Mouse (Mus musculus) heart, postnatal 4 days (tissue): Measurements from ENCODE around the gene Slc7a6. TPM values are rescaled to one million over a fixed set of nuclear protein-coding genes. Genes with fewer than 3 reads are reported as not detected.
A peak's percentile ranks its signal among the peaks of the same experiment; 100 is the strongest.
"Not testable (repeated sequence)": the region's sequence is repeated elsewhere in the genome, so short reads cannot be mapped to it uniquely, and the experiment has no call there.

Experiments
- DNase-seq: peaks from one replicate; pipeline ENCODE4 v3.0.0; 2021
- total RNA-seq, 2 experiments: library from RNA; stranded (reverse); gene quantifications; 2 replicates each; pipeline ENCODE4 v1.2.3; 2021

The Slc7a6 gene
- total RNA-seq, 2 experiments from 2014 or later: 17.1 to 18.9 TPM

- DNase-seq: no peak
Observed at GRCm38 (mm10) chr8:106189162-106189561, 20.5 kb downstream of the Slc7a6 start.

GRCm38 (mm10) chr8:106191639-106192038 lies 23.0 kb downstream of the Slc7a6 start:
- no peak for DNase-seq

GRCm38 (mm10) chr8:106193162-106193561 lies 24.5 kb downstream of the Slc7a6 start:
- no peak for DNase-seq

GRCm38 (mm10) chr8:106194062-106194461 lies 25.4 kb downstream of the Slc7a6 start:
- DNase-seq: no peak

- DNase-seq: peak; percentile 43
Observed at GRCm38 (mm10) chr8:106198741-106199140, 30.1 kb downstream of the Slc7a6 start.

GRCm38 (mm10) chr8:106199596-106199995 lies 30.9 kb downstream of the Slc7a6 start:
- not testable (repeated sequence) for DNase-seq

- peak; percentile 51 for DNase-seq
Observed at GRCm38 (mm10) chr8:106210035-106210731, 41.5 kb downstream of the Slc7a6 start.

GRCm38 (mm10) chr8:106210821-106211345 lies 42.2 kb downstream of the Slc7a6 start, which contains the start of the genes Slc7a6os and Prmt7:
Slc7a6os (minus strand) TSS chr8:106210935.
Prmt7 (plus strand) TSS chr8:106210936.
- peak; percentile 97 for DNase-seq

- no peak for DNase-seq
Observed at GRCm38 (mm10) chr8:106211421-106211820, 42.8 kb downstream of the Slc7a6 start.

GRCm38 (mm10) chr8:106213959-106214358 lies 45.3 kb downstream of the Slc7a6 start:
- DNase-seq: no peak

GRCm38 (mm10) chr8:106219620-106220019 lies 51.0 kb downstream of the Slc7a6 start:
- DNase-seq: no peak

- DNase-seq: peak; percentile 68
Observed at GRCm38 (mm10) chr8:106226589-106226988, 57.9 kb downstream of the Slc7a6 start.

- DNase-seq: no peak
Observed at GRCm38 (mm10) chr8:106231536-106231935, 62.9 kb downstream of the Slc7a6 start.

- no peak for DNase-seq
Observed at GRCm38 (mm10) chr8:106232751-106233150, 64.1 kb downstream of the Slc7a6 start.

GRCm38 (mm10) chr8:106234567-106235261 lies 66.1 kb downstream of the Slc7a6 start:
- peak; percentile 49 for DNase-seq

GRCm38 (mm10) chr8:106237106-106237505 lies 68.4 kb downstream of the Slc7a6 start:
- DNase-seq: no peak

Other genes with a start within 250 kb of the Slc7a6 start
- gene Ctrl, start 235.0 kb upstream of the Slc7a6 start, total RNA-seq: under 1 TPM in 1 of 2 experiments, not detected in 1; 0.32 TPM
- gene Psmb10, start 230.4 kb upstream of the Slc7a6 start, total RNA-seq: 10 to 100 TPM; 85.4 to 94.0 TPM
- gene Lcat, start 225.5 kb upstream of the Slc7a6 start, total RNA-seq: 1 to 10 TPM; 1.4 to 1.7 TPM
- 10 to 100 TPM; 62.4 to 65.8 TPM for gene Slc12a4, start 202.8 kb upstream of the Slc7a6 start, total RNA-seq
- gene Dpep3, start 189.4 kb upstream of the Slc7a6 start, total RNA-seq: not detected
- 10 to 100 TPM in 1 of 2 experiments, 1 to 10 TPM in 1; 9.8 to 10.2 TPM for gene Dus2, start 177.5 kb upstream of the Slc7a6 start, total RNA-seq
- gene Dpep2nb, start 162.9 kb upstream of the Slc7a6 start, total RNA-seq: not detected
- gene Ddx28, start 157.0 kb upstream of the Slc7a6 start, total RNA-seq: 1 to 10 TPM; 8.9 to 9.5 TPM
- 10 to 100 TPM; 24.2 to 26.4 TPM for gene Nfatc3, start 110.0 kb upstream of the Slc7a6 start, total RNA-seq
- under 1 TPM; 0.54 to 0.91 TPM for gene Esrp2, start 31.9 kb upstream of the Slc7a6 start, total RNA-seq
- gene Pla2g15, start 18.5 kb upstream of the Slc7a6 start, total RNA-seq: 1 to 10 TPM; 4.2 to 4.9 TPM
- 10 to 100 TPM; 17.0 to 17.1 TPM for gene Slc7a6os, start 42.1 kb downstream of the Slc7a6 start, total RNA-seq
- gene Prmt7, start 42.1 kb downstream of the Slc7a6 start, total RNA-seq: 10 to 100 TPM; 24.1 to 25.5 TPM
- 1 to 10 TPM; 5.2 to 6.7 TPM for gene Smpd3, start 169.1 kb downstream of the Slc7a6 start, total RNA-seq
- 10 to 100 TPM; 12.4 to 13.1 TPM for gene Zfp90, start 246.5 kb downstream of the Slc7a6 start, total RNA-seq